Mouse (Mus musculus) adrenal gland, postnatal 4 days (tissue): ENCODE measurements around the gene Asic2. TPM values are rescaled to one million over a fixed set of nuclear protein-coding genes. Genes with fewer than 3 reads are reported as not detected.
A peak's percentile ranks its signal among the peaks of the same experiment; 100 is the strongest.

Experiments
- DNase-seq, 2 experiments: peaks; one replicate each; pipeline ENCODE4 v3.0.0; 2021 to 2022; ENCODE audit warnings: low spot score in 2 of 2, mixed read lengths in 2 of 2
- total RNA-seq, 2 experiments: library from RNA; stranded (reverse); gene quantifications; 2 replicates each; pipeline ENCODE4 v1.2.3; 2021

Asic2 gene
- total RNA-seq, 2 experiments from 2014 or later, result 4.4 to 6.0 TPM

- peak; percentile 38 to 53 for DNase-seq
Measured at GRCm38 (mm10) chr11:81612798-81613540, 355.3 kb downstream of the Asic2 start.

DNA sequence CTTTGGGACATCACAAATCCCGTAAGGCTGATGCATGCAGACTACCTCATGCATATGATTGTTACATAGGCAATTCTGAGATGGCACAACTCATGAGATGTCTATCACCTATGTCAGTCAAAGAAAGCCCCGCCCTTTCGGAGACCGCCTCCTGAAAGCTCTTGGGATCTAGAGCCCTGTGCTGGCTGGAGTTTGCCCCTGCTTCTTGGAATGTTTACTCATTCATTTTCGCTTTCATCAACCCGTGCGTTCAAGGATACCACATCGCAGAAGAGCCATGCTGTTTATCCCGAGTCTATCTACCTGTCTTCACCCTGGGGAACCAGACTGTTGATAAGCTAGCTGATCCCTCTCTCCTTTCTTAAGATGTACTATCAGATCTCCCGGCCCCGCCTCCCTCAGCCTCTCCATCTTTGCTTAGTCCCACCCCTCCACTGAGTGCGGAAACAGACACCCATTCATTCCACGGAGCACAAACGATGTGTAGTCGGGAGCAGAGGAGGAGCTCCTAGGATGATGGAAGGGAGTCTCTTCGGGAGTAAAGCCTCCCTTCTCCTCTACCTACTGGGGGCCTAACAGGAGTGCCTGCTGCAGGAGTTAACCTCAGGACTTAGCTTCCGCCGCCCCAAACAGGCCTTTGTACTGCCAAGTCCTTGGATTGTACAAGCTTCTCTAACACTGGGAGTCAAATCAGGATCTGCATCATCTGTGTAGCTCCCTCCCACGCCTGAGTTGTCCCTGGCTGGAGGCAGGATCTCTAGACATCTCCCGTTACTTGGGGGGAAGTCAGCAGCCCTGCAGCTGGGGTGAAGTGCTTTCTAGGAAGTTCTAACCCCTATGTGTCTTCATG is 356.1 kb downstream of the Asic2 start:
- DNase-seq, result no peak

DNA sequence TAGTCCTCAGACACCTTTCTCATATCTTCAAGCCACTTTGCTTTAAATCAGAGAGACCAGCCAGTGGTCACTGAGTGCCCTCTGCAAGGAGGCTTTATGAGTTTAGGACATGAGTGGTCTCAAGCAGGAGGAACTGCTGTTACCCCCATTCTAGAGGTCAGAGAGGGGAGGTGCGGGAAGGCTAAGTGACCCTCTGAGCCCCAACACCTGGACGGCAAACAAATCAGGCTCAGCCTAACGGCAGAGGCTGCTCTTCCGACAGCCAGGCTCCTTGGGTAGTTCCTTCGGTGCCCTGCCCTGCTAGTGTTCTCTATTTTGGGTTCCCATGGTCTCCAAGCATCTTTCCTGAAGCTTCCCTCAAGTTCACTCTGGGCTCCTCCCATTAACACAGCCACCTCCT is 357.8 kb downstream of the Asic2 start:
- no peak for DNase-seq

DNA sequence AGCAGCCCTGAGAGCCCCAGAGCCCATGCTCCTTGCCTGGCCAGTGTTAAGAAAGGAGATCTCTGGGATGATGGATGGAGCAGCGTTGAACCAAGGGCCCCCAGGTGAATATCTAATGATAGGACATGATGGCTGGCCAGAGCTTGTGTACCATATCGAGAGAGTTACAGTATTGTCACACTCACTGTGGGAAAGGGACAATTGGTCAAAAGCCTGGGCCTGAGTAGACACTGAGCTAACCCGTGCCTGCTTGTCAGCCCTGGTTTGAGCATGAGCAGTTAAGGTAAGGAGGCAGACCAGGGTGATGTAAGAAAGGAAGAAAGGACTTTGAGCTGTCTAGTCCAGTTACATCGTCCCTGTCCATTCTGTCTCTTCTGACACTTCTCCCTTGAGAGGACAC is 365.3 kb downstream of the Asic2 start:
- DNase-seq, result no peak

DNA sequence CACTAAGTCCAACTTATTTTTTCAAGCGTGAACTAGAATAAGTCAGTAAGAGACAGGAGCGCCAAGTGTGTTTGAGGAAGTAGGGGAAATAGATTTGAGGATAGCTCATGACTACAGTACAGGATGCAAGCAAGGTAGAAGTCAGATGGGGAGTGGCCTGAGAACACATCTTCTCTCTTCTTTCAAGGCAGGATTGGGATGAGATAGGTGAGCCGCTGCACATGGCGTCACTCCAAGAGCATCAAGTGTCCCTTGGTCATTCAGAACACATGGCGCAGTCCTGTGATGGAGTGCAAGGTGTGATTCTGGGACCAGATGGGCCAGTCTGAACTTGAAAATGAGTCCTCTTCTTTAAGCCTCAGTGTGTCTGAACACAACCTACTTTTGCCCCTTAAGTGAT is 366.5 kb downstream of the Asic2 start:
- no peak for DNase-seq

DNA sequence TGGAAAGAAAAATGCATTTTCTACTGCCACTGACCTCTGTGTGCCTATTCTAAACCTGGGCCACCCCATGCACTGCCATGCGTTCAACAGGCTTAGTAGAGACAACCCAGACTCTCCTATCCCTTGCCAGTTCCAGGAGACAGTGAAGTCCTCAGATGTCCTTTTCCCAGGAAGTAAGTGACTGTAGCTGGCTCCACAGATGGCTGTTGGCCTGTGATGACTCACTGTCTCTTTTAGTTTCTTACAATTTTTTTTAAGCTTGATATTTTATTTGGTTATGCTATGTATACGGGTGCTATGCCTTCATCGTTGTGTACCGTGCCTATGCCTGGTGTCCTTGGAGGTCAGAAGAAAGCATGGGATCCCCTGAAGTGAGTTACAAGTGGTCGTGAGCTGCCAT is 370.7 kb downstream of the Asic2 start:
- no peak for DNase-seq

DNA sequence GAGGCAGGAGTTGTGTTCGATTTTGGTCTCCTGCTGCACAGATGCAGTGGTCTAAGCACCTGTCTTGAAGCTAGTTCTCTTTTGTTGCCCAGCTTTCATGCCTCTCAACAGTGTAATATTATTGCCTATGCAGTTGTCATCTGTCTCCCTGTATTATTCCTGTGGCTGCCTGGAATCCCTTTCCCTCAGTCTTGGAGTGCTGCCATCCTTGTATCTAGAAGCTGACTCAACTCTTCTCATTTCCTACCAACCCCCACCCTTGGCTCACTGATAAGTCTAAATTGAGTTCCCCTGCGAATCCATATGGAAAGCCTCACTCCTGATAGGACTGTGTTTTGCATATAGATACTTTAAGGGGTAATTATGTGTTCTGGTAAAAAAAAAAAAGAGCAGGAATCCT is 373.0 kb downstream of the Asic2 start:
- DNase-seq, result no peak

GRCm38 (mm10) chr11:81592776-81593175 is 375.5 kb downstream of the Asic2 start:
- no peak for DNase-seq

DNA sequence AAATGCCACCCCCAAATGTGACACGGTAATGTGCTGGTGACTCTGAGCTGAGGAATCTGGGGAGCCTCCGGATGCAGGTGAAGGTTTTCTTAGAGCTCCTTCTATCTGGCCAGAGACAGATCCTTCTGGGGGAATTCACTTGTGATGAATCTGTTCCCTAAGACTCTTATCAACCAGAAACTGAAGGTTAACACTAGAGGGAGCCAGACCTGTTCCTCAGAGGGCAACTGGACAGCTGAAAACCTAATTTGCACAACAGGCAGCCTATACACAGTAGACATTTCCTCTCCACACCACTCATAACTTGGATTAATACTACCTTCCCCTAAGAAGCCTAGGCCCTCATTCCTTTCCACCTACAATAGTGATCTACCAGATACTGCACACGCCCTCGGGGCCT is 377.3 kb downstream of the Asic2 start:
- DNase-seq, result no peak

DNA sequence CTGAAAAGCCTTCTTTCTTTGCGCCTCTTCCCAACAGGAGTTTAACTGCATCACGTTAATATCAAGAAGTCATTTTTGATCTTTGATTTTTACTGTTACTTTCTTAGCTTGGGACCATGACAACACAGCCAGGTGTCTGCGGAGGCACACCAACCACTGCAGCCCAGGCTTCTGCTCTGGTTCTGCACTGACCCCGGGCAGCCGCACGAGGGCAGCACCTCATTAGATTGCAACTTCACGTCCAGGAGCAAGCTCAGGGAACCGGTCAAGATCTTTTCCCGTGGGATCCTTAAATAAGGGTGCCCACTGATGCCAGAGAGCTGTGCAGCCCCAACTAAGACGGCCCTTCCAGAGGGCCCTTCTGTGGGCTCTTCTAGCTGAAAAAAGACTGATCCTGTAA is 379.6 kb downstream of the Asic2 start:
- peak; percentile 40 to 46 for DNase-seq

DNA sequence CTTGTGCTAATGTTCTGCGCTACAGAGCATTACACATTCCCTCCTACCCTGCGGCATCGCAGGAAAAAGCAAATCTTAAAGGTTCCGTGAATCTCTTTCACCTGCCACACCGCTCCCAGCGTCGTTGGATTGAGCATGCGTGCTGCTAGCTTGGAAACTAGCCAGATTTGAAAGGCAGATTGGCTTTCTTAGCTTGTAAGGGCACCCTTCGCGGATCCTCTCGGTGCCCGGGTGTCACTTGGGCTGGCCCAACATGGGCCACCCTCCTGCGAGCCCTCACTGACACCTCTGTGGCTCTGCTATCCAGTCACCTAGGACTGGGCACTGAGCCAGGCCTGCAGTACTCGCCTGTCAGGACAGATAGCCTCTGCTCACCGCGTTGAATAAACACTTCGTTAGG is 380.3 kb downstream of the Asic2 start:
- DNase-seq, result no peak

DNA sequence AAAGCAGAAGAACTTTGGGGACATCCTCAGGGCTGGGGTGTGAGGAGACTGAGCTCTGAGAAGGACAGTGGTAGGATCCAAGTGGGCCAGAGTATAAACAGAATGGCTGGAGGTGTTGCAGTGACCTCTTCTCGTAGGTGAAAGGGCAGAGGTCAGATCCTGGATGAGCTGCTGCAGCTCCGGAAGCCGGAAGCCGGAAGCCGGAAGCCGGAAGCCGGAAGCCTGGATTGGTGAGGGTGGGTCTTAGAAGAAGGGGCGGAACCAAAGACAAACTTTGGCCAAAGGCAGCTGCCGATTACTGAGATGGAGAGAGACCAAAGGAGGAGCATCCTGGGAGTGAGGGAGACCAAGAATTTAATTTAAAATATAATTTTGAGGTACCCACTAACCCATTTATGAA is 381.1 kb downstream of the Asic2 start:
- DNase-seq, result no peak

- no peak for DNase-seq
Measured at GRCm38 (mm10) chr11:81584506-81584905, 383.8 kb downstream of the Asic2 start.

DNA sequence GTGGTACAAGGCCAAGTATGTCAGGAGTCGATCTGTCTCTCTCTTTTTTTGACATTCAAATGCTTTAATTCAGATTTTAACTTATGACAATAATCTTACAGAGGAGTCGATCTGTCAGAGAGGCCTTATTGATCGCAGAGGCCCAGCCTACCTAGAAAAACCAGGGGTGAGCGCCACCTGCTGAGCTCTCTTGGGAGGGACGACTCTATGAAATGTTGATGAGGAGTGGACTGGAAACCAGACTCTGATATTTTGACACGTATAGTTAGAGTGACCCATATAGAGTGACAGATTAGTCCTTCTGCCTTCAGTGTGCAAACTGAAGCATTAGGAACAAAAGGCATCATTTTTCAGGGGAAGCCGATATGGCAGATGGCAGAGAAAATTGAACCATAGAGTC is 385.1 kb downstream of the Asic2 start:
- no peak for DNase-seq

GRCm38 (mm10) chr11:81582161-81582560 is 386.1 kb downstream of the Asic2 start:
- no peak for DNase-seq

DNA sequence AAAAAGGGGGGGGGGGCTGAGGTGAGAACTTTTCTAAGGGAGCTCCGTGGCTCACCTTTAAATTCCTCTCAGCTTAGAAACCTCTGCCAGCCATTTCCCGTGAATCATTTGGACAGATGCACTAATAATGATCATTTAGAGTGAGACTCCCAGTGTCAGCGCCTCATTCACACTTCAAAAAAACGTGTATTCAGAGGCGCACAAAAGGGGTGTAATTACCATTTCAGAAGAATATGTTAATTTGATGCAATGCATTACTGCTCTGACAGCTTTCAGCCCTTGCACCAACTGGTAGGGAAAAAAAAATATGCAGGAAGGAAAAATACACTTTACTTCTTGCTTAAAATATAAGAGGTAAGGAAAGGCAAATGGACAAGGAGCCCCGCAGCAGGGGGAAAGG is 388.5 kb downstream of the Asic2 start:
- no peak for DNase-seq

GRCm38 (mm10) chr11:81570406-81570805 is 397.9 kb downstream of the Asic2 start:
- DNase-seq, result no peak

DNA sequence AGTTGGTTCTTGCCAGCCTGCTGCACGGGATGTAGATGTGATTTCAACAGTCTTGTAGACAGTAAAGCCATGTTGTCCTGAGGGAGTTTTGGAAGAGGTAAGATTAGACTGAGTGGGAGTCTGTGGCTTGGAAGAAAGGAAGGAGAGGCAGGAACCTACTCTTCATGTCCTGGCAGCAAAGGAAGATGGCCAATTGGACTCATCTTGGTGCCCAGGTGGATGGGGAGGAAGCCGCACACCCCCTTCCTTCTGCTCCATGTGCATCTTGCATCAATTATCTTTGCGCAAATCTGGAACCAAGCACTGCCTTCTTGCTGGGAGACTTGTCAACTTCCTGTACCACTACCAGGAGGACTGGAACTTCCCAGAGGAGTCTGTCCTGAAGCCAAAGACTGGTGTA is 403.4 kb downstream of the Asic2 start:
- DNase-seq, result no peak

- DNase-seq, result no peak
Measured at GRCm38 (mm10) chr11:81560374-81560773, 407.9 kb downstream of the Asic2 start.

GRCm38 (mm10) chr11:81543189-81543588 is 425.1 kb downstream of the Asic2 start:
- DNase-seq, result no peak

DNA sequence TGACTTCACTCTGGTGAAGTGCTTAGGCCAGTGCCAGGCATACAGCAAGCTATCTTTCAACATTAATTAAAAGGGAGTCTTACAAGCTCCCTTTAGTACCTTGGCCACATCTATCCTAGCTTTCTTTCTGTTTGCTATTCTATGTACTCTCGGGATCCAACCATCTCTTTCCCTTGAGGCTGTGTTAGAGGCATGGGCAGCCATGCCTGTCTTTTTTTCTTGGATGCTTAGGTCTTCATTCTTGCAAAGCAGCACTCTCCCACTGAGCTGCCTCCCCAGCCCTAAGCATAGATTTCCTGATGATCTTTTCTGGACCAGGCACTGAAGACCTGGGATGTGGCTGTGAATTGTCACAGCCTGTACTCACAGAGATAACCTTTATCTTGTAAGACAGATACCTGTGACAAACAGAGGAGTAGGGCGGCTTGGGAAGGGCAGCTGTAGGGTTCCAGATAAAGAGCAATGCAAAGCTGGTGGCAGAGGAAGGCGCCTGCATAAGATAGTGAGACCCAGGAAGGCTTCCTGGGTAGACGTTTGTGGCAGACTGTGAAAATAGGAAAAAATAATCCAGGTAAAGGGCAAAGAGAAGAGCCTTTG is 433.0 kb downstream of the Asic2 start:
- no peak for DNase-seq

DNA sequence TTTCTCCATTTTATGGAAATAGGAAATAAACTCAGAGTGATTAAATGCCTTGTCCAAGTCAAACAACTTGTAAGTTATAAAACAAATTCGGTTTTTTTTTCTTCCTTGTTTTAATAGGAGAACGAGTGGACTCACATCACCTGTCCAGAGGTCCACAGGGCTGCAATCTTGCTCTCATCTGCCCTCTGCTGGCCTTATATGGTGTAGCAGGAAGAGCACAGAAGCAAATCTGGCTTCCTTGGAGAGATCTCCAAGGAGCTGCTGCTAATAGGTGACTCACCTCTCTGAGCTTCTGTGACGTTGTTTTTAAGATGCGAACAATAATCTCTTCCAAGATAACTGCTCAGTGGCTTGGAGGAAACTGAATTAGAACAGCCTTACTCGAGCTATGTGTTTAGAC is 433.6 kb downstream of the Asic2 start:
- DNase-seq, result peak in 1 of 2 experiments; percentile 12
